Mouse (Mus musculus): ENCODE results near the gene Atxn2.
"Not testable (repeated sequence)": the region's sequence is repeated elsewhere in the genome, so short reads cannot be mapped to it uniquely, and the experiment has no call there.

Gene Atxn2

GRCm38 (mm10) chr5:121738576-121739191 is 27.5 kb downstream of the Atxn2 start:
- no peaks in the 10 kb centered on the region for H3K27me3 ChIP-seq (ENCODE audit: insufficient read depth, low read length)
- H3K36me3 ChIP-seq (ENCODE audit: insufficient read depth, low read length): peaks cover 31% of the 10 kb centered on the region
- H3K4me1 ChIP-seq (replicated peaks; ENCODE audit: low read depth, low read length): peaks cover 18% of the 10 kb centered on the region
- TF ChIP-seq POU5F1 (IDR thresholded peaks at IDR 0.05; ENCODE audit: borderline replicate concordance, low read length): no peak
- TF ChIP-seq CTCF (conservative IDR thresholded peaks at IDR 0.05; ENCODE audit: low read length): no peak
- no peak for TF ChIP-seq NANOG (IDR thresholded peaks at IDR 0.05; ENCODE audit: borderline replicate concordance, low read length)
- H3K9me3 ChIP-seq (ENCODE audit: low read length): no peaks in the 10 kb centered on the region
- no peak overlapping the region for H3K4me3 ChIP-seq (replicated peaks; ENCODE audit: low read length)

DNA sequence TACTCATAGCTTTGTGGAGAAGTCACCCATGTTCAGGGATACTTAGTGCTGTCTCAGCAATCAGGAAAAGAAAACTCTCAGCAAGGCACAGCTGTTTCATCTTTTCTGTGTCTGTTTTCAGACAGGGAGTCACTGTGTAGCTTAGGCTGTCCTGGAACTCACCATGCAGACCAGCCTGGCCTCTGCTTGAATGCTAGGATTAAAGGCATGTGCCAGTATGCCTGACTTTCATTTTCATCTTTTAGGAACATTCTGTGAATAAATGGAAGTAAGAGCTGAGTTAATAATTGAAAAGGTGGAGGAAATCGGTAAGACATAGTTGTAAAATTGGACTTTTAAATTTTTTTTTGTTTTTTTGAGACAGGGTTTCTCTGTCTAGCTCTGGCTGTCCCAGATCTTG is 29.4 kb downstream of the Atxn2 start:
- H3K9me3 ChIP-seq (ENCODE audit: low read length): no peaks in the 10 kb centered on the region
- no peak overlapping the region for H3K4me3 ChIP-seq (replicated peaks; ENCODE audit: low read length)
- TF ChIP-seq NANOG (IDR thresholded peaks at IDR 0.05; ENCODE audit: borderline replicate concordance, low read length) (no peak), CTCF (conservative IDR thresholded peaks at IDR 0.05; ENCODE audit: low read length) (no peak), POU5F1 (IDR thresholded peaks at IDR 0.05; ENCODE audit: borderline replicate concordance, low read length) (no peak)
- peaks cover 18% of the 10 kb centered on the region for H3K4me1 ChIP-seq (replicated peaks; ENCODE audit: low read depth, low read length)
- H3K36me3 ChIP-seq (ENCODE audit: insufficient read depth, low read length): peaks cover 24% of the 10 kb centered on the region
- no peaks in the 10 kb centered on the region for H3K27me3 ChIP-seq (ENCODE audit: insufficient read depth, low read length)

DNA sequence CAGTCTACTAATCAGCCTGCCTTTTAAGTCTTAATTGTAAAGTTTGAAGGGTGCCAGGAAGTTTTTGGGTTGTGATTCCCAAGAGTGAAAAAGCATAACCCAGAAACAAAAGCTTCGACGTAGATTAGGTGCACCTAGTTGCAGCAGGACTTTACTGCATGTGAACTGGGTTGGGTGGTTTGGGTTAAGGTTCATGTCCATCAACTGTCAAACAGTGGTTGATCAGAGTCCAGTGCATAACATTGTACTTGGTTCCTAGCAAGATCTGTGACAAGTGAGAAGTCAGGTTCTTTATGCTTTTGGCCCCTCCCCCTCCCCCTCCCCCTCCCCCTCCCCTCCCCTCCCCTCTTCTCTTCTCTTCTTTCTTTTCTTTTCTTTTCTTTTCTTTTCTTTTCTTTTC is 31.8 kb downstream of the Atxn2 start:
- Histone ChIP-seq H3K36me3 (ENCODE audit: insufficient read depth, low read length) (peaks cover 40% of the 10 kb centered on the region), H3K4me3 (replicated peaks; ENCODE audit: low read length) (no peak overlapping the region), H3K27me3 (ENCODE audit: insufficient read depth, low read length) (no peaks in the 10 kb centered on the region), H3K9me3 (ENCODE audit: low read length) (no peaks in the 10 kb centered on the region), H3K4me1 (replicated peaks; ENCODE audit: low read depth, low read length) (peaks cover 18% of the 10 kb centered on the region)
- TF ChIP-seq NANOG (IDR thresholded peaks at IDR 0.05; ENCODE audit: borderline replicate concordance, low read length): no peak
- no peak for TF ChIP-seq POU5F1 (IDR thresholded peaks at IDR 0.05; ENCODE audit: borderline replicate concordance, low read length)
- TF ChIP-seq CTCF (conservative IDR thresholded peaks at IDR 0.05; ENCODE audit: low read length): no peak

DNA sequence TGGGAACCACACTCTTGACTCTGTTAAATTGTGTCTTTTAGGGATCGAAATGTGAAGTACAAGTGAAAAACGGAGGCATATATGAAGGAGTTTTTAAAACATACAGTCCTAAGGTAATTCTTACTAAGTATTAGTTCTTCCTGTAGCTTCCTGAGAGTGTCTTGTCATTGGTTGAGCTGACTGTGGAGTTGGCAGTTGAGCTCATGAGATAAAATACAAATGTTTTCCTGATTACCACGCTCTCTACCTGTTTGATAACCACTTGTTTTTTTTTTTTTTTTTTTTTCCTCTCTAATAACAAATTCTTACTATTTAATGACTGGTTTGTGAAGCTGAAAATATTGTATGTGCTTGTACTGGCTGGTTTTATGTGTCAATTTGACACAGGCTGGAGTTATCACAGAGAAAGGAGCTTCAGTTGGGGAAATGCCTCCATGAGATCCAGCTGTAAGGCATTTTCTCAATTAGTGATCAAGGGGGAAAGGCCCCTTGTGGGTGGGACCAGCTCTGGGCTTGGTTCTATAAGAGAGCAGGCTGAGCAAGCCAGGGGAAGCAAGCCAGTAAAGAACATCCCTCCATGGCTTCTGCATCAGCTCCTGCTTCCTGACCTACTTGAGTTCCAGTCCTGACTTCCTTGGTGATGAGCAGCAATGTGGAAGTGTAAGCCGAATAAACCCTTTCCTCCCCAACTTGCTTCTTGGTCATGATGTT is 36.9 kb downstream of the Atxn2 start:
- H3K4me1 ChIP-seq (replicated peaks; ENCODE audit: low read depth, low read length); H3K27me3 ChIP-seq (ENCODE audit: insufficient read depth, low read length); H3K9me3 ChIP-seq (ENCODE audit: low read length); H3K4me3 ChIP-seq (replicated peaks; ENCODE audit: low read length): not testable (repeated sequence)
- H3K36me3 ChIP-seq (ENCODE audit: insufficient read depth, low read length): peaks cover 67% of the 10 kb centered on the region

GRCm38 (mm10) chr5:121749633-121750032 is 38.5 kb downstream of the Atxn2 start:
- Histone ChIP-seq H3K27me3 (ENCODE audit: insufficient read depth, low read length) (no peaks in the 10 kb centered on the region), H3K36me3 (ENCODE audit: insufficient read depth, low read length) (peaks cover 79% of the 10 kb centered on the region), H3K9me3 (ENCODE audit: low read length) (no peaks in the 10 kb centered on the region), H3K4me1 (replicated peaks; ENCODE audit: low read depth, low read length) (no peaks in the 10 kb centered on the region; the same call in 1 of the 2 replicates), H3K4me3 (replicated peaks; ENCODE audit: low read length) (no peak overlapping the region)
- TF ChIP-seq CTCF (conservative IDR thresholded peaks at IDR 0.05; ENCODE audit: low read length) (no peak), POU5F1 (IDR thresholded peaks at IDR 0.05; ENCODE audit: borderline replicate concordance, low read length) (no peak), NANOG (IDR thresholded peaks at IDR 0.05; ENCODE audit: borderline replicate concordance, low read length) (no peak)

DNA sequence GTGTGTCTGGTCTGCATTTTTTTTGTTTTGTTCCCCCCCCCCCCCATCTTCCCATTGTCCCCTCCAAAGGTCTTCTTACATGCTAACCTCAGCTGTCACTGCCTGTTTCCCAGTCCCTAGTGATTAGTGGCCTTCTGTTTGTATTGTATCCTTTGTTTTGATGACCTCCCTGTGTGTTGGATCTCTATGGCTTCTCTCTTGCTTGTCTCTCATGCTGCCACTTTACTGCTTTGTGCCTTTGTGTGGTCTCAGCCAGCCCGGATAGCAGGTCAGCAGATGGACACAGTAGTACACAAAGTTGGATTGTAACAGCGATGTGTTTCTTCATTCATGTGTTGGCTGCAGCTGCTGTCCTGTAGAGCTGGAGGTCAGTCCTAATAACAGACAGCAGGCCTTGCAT is 46.8 kb downstream of the Atxn2 start:
- no peak for TF ChIP-seq POU5F1 (IDR thresholded peaks at IDR 0.05; ENCODE audit: borderline replicate concordance, low read length)
- no peak for TF ChIP-seq NANOG (IDR thresholded peaks at IDR 0.05; ENCODE audit: borderline replicate concordance, low read length)
- TF ChIP-seq CTCF (conservative IDR thresholded peaks at IDR 0.05; ENCODE audit: low read length): no peak
- H3K9me3 ChIP-seq (ENCODE audit: low read length): no peaks in the 10 kb centered on the region
- no peaks in the 10 kb centered on the region for H3K4me1 ChIP-seq (replicated peaks; ENCODE audit: low read depth, low read length)
- peaks cover 92% of the 10 kb centered on the region for H3K36me3 ChIP-seq (ENCODE audit: insufficient read depth, low read length)
- H3K4me3 ChIP-seq (replicated peaks; ENCODE audit: low read length): no peak overlapping the region
- no peaks in the 10 kb centered on the region for H3K27me3 ChIP-seq (ENCODE audit: insufficient read depth, low read length)

GRCm38 (mm10) chr5:121758341-121758740 is 47.2 kb downstream of the Atxn2 start:
- Histone ChIP-seq H3K27me3 (ENCODE audit: insufficient read depth, low read length) (no peaks in the 10 kb centered on the region), H3K36me3 (ENCODE audit: insufficient read depth, low read length) (peaks cover 92% of the 10 kb centered on the region), H3K4me1 (replicated peaks; ENCODE audit: low read depth, low read length) (peaks cover 4% of the 10 kb centered on the region), H3K4me3 (replicated peaks; ENCODE audit: low read length) (no peak overlapping the region), H3K9me3 (ENCODE audit: low read length) (no peaks in the 10 kb centered on the region)
- no peak for TF ChIP-seq NANOG (IDR thresholded peaks at IDR 0.05; ENCODE audit: borderline replicate concordance, low read length)
- no peak for TF ChIP-seq CTCF (conservative IDR thresholded peaks at IDR 0.05; ENCODE audit: low read length)
- no peak for TF ChIP-seq POU5F1 (IDR thresholded peaks at IDR 0.05; ENCODE audit: borderline replicate concordance, low read length)

DNA sequence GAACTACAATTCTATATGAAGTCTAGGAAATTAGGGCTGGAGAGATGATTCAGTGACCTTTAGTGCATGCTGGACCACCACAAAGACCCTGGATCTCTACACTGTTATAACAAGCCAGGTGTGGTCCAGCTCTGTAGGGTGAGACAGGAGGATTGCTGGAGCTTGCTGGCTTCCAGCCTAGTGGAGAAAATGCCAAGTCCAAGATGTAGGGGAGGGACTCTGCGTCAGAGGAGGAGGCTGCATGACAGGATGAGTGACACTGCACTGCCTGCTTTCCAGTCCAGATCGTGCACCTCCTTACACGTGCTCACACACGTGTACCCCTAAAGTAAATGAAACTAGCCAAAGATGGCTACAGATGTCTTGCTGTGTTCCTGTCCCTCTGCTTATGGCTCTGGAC is 48.8 kb downstream of the Atxn2 start:
- no peaks in the 10 kb centered on the region for H3K27me3 ChIP-seq (ENCODE audit: insufficient read depth, low read length)
- peaks cover 89% of the 10 kb centered on the region for H3K36me3 ChIP-seq (ENCODE audit: insufficient read depth, low read length)
- TF ChIP-seq NANOG (IDR thresholded peaks at IDR 0.05; ENCODE audit: borderline replicate concordance, low read length): no peak
- no peak for TF ChIP-seq POU5F1 (IDR thresholded peaks at IDR 0.05; ENCODE audit: borderline replicate concordance, low read length)
- TF ChIP-seq CTCF (conservative IDR thresholded peaks at IDR 0.05; ENCODE audit: low read length): no peak
- no peak overlapping the region for H3K4me3 ChIP-seq (replicated peaks; ENCODE audit: low read length)
- H3K9me3 ChIP-seq (ENCODE audit: low read length): no peaks in the 10 kb centered on the region
- H3K4me1 ChIP-seq (replicated peaks; ENCODE audit: low read depth, low read length): peaks cover 6% of the 10 kb centered on the region

- Histone ChIP-seq H3K4me3 (replicated peaks; ENCODE audit: low read length) (no peak overlapping the region), H3K36me3 (ENCODE audit: insufficient read depth, low read length) (peaks cover 85% of the 10 kb centered on the region), H3K27me3 (ENCODE audit: insufficient read depth, low read length) (no peaks in the 10 kb centered on the region), H3K9me3 (ENCODE audit: low read length) (no peaks in the 10 kb centered on the region), H3K4me1 (replicated peaks; ENCODE audit: low read depth, low read length) (peaks cover 6% of the 10 kb centered on the region)
- no peak for TF ChIP-seq CTCF (conservative IDR thresholded peaks at IDR 0.05; ENCODE audit: low read length)
- TF ChIP-seq POU5F1 (IDR thresholded peaks at IDR 0.05; ENCODE audit: borderline replicate concordance, low read length): no peak
- TF ChIP-seq NANOG (IDR thresholded peaks at IDR 0.05; ENCODE audit: borderline replicate concordance, low read length): no peak
Observed at GRCm38 (mm10) chr5:121761459-121761858, 50.3 kb downstream of the Atxn2 start.
